Mouse (Mus musculus): ENCODE data around the gene 1700029J07Rik. TPM values are rescaled to one million over a fixed set of nuclear protein-coding genes. Genes with fewer than 3 reads are reported as not detected.

Gene 1700029J07Rik
- polyA plus RNA-seq, 1 experiment, result not detected

DNA sequence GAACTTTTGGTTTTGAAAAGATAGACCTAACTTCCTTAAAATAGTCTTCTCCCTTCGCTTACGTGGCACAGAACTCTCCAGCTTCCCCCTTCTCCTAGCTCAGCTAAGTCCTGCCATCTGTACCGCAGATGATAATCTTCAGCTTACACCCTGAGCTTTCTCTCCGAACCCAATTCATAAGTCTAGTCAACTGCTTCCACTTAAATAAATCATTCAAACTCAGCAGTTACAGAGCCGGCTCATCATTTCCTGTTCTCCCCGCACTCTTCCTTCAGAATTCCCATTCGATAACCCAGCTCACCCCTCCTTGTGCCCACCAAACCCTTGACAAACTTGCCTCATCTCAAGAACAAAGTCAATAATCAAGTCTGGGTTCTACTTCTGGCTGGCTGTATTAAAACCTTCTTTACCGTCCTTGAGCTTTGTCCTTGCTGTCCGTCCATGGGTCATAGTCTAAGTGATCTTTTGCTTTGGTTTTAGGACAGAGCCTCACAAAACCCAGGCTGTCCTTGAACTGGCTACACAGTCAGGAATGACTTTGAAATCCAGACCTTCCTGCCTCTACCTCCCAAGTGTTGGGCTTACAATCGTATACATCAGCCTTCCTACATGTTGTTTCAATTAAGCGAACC is 901 bp upstream of the 1700029J07Rik start:
- 0 out of 2 replicates have a peak overlapping the region, but pooled peaks have one; percentile 47 for H3K27ac ChIP-seq (ENCODE audit: insufficient read depth, low read depth, low read length)
- no peaks in the 10 kb centered on the region for H3K4me1 ChIP-seq (ENCODE audit: control insufficient read depth, insufficient read depth, low read length)
- WGBS, result 54% methylated on average over 11 of the region's 11 CpGs
- TF ChIP-seq CTCF (IDR thresholded peaks at IDR 0.05; ENCODE audit: insufficient read depth, low read depth, low read length) (no peak), POLR2A (IDR thresholded peaks at IDR 0.05; ENCODE audit: insufficient read depth, low read depth, low read length) (no peak)
- H3K4me3 ChIP-seq (ENCODE audit: insufficient read depth, low read depth, low read length), result peak overlapping the region; percentile 69

DNA sequence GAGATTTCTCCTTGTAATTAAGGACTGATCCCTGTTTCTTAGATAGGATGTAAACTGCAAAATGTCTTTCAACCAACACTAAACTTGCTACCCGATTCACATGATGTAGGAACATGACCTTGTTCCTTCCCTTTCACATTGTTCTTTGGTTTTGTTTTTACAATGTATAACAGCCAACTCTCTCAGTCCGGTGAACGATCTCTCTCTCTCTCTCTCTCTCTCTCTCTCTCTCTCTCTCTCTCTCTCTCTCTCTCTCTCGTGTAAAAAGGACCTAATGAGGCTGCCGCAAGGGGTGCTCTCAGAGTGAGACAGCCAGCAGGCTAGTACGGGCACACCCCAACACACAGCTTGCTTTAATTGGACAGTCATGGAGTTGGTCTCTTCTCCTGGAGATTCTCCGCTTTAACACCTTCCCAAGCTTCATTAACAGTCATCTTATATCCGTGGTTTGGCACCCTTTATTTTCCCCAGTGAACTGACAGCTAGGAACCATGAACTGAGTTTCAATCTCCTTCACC is 1.0 kb downstream of the 1700029J07Rik start:
- 44% methylated on average over 8 of the region's 8 CpGs for WGBS
- TF ChIP-seq POLR2A (IDR thresholded peaks at IDR 0.05; ENCODE audit: insufficient read depth, low read depth, low read length), result no peak
- TF ChIP-seq CTCF (IDR thresholded peaks at IDR 0.05; ENCODE audit: insufficient read depth, low read depth, low read length), result no peak
- H3K4me3 ChIP-seq (ENCODE audit: insufficient read depth, low read depth, low read length), result no peak overlapping the region
- no peak overlapping the region for H3K27ac ChIP-seq (ENCODE audit: insufficient read depth, low read depth, low read length)
- no peaks in the 10 kb centered on the region for H3K4me1 ChIP-seq (ENCODE audit: control insufficient read depth, insufficient read depth, low read length)

DNA sequence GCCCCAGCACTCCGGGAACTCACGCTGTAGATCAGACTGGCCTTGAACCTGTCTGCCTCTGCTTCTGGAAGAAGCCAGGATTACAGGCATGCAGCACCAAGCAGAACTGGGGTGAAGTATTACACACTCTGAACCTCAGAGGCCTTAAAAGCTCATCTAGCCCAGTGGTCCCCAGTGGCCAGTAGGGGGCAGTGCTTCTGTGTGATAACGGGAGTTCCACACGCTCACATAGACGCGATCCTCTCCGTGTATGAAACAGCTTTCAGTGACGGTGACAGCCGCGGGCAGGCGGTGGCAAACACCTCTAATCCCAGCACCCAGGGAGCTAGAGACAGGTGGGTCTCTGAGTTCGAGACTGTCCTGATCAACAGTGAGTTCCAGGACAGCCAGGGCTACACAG is 4.2 kb downstream of the 1700029J07Rik start:
- 97% methylated on average over 12 of the region's 12 CpGs for WGBS
- Histone ChIP-seq H3K4me1 (ENCODE audit: control insufficient read depth, insufficient read depth, low read length) (no peaks in the 10 kb centered on the region), H3K4me3 (ENCODE audit: insufficient read depth, low read depth, low read length) (no peak overlapping the region), H3K27ac (ENCODE audit: insufficient read depth, low read depth, low read length) (no peak overlapping the region)
- TF ChIP-seq CTCF (IDR thresholded peaks at IDR 0.05; ENCODE audit: insufficient read depth, low read depth, low read length) (no peak), POLR2A (IDR thresholded peaks at IDR 0.05; ENCODE audit: insufficient read depth, low read depth, low read length) (no peak)

DNA sequence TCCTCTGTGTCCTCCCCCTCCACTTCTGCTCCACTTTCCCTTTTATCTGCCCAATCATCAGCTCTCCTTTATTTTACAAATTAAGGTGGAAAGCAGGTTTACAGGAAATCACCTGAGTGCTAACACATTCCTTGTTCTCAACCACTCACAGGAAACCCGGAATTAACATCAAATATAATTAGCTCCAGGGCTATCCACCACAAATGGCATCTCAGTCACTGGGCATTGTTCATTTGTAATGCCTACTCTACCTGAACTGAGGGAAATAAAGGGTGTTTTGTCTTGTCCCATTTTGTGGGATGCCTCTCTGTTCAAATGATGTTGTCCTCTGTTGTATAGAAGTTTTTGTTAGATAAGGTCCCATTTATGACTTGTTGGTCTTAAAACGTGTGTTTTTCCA is 24.4 kb downstream of the 1700029J07Rik start:
- 35% methylated on average over 2 of the region's 2 CpGs for WGBS
- TF ChIP-seq CTCF (IDR thresholded peaks at IDR 0.05; ENCODE audit: insufficient read depth, low read depth, low read length) (no peak), POLR2A (IDR thresholded peaks at IDR 0.05; ENCODE audit: insufficient read depth, low read depth, low read length) (no peak)
- Histone ChIP-seq H3K4me1 (ENCODE audit: control insufficient read depth, insufficient read depth, low read length) (no peaks in the 10 kb centered on the region), H3K27ac (ENCODE audit: insufficient read depth, low read depth, low read length) (no peak overlapping the region), H3K4me3 (ENCODE audit: insufficient read depth, low read depth, low read length) (no peak overlapping the region)

DNA sequence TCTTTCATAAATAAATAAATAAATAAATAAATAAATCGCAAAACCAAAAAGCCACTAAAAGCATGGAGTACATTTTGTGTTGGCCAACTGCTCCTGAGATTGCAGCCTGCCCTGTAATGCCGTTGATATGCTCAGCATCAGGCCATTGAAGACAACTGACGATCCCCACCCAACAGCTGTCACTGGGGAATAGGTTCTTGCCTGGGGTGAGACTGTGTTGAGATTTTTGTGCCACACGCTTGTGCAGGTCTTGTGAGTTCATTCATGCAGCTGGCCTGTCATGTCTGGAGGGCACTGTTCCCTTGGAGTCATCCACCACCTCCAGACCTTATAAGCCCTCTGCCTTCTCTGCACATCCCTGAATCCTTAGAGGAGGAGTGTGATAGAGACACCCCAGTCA is 28.8 kb downstream of the 1700029J07Rik start:
- 94% methylated on average over 4 of the region's 4 CpGs for WGBS
- Histone ChIP-seq H3K27ac (ENCODE audit: insufficient read depth, low read depth, low read length) (no peak overlapping the region), H3K4me1 (ENCODE audit: control insufficient read depth, insufficient read depth, low read length) (no peaks in the 10 kb centered on the region), H3K4me3 (ENCODE audit: insufficient read depth, low read depth, low read length) (no peak overlapping the region)
- TF ChIP-seq POLR2A (IDR thresholded peaks at IDR 0.05; ENCODE audit: insufficient read depth, low read depth, low read length) (no peak), CTCF (IDR thresholded peaks at IDR 0.05; ENCODE audit: insufficient read depth, low read depth, low read length) (no peak)

DNA sequence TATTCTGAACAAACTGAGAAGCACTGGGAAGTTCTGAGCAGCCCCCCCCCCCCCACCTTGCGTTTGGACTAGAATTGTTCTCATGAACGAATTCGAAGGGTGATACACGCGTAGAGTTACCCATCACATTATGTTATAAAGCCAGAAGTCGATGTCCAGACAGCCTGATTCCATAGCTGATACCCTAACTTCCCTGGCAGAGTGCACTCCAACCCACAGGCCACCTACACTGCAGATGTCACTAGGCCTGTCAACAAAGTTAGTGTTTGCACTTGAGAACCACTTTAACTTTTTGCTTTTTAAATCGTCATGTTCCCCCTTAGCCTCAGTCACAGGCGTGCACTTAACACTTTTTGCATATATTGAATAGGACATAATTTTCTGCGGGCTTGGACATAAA is 38.1 kb downstream of the 1700029J07Rik start:
- no peak overlapping the region for H3K4me3 ChIP-seq (ENCODE audit: insufficient read depth, low read depth, low read length)
- H3K4me1 ChIP-seq (ENCODE audit: control insufficient read depth, insufficient read depth, low read length), result no peaks in the 10 kb centered on the region
- TF ChIP-seq CTCF (IDR thresholded peaks at IDR 0.05; ENCODE audit: insufficient read depth, low read depth, low read length) (no peak), POLR2A (IDR thresholded peaks at IDR 0.05; ENCODE audit: insufficient read depth, low read depth, low read length) (no peak)
- no peak overlapping the region for H3K27ac ChIP-seq (ENCODE audit: insufficient read depth, low read depth, low read length)
- WGBS, result 92% methylated on average over 9 of the region's 9 CpGs

DNA sequence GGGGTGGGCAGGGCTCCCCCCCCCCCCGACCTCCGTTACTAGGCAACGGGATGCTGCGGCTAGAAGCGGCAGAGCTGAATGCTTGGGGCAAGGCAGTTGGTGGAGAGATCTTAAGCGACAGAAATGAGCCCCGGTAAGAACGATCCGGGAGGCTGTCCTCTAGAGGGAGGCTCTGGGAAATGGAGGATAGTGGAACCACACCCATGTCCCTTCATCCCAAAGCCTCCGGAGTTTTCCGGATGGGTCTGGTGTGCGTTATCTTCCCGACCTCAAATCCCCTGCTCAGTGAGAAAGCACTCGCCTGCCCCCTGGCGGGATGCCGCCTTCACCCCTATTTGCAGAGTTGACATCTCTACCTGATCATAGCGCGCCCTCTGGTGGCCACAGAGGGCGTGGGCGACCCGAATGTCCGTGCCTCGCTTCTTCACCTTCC is 40.5 kb downstream of the 1700029J07Rik start, which contains the start of gene Ccdc110:
Ccdc110 (plus strand) TSS at position 38 of the 433 bp plus-strand sequence.
- 3% methylated on average over 23 of the region's 23 CpGs for WGBS
- Histone ChIP-seq H3K4me3 (ENCODE audit: insufficient read depth, low read depth, low read length) (peak within 1 kb of the TSS; percentile 41), H3K4me1 (ENCODE audit: control insufficient read depth, insufficient read depth, low read length) (no peaks in the 10 kb centered on the region), H3K27ac (ENCODE audit: insufficient read depth, low read depth, low read length) (no peak within 1 kb of the TSS)
- TF ChIP-seq POLR2A (IDR thresholded peaks at IDR 0.05; ENCODE audit: insufficient read depth, low read depth, low read length) (no peak), CTCF (IDR thresholded peaks at IDR 0.05; ENCODE audit: insufficient read depth, low read depth, low read length) (peak; percentile 100)

DNA sequence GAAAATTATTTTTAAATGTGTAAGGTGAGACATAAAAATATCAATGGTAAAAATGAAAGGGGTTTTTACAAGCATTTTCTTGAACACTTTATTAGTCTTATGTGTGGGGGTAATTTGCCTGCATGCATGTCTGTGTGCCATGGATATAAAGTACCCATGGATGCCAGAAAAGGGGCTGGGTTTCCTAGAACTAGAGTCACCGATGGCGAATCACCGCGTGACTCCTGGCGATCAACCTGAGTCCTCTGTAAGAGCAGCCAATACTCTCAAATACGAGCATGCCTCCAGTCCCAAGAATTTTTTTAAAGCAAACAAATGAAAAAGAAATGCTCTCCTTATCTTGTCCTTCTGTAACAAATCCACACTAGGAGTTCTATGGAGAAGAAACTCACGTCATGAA is 52.9 kb downstream of the 1700029J07Rik start:
- WGBS, result 96% methylated on average over 7 of the region's 7 CpGs
- no peak for TF ChIP-seq POLR2A (IDR thresholded peaks at IDR 0.05; ENCODE audit: insufficient read depth, low read depth, low read length)
- no peak overlapping the region for H3K4me3 ChIP-seq (ENCODE audit: insufficient read depth, low read depth, low read length)
- H3K4me1 ChIP-seq (ENCODE audit: control insufficient read depth, insufficient read depth, low read length), result 0 out of 2 replicates have a peak, but pooled peaks cover 8% of the 10 kb centered on the region
- H3K27ac ChIP-seq (ENCODE audit: insufficient read depth, low read depth, low read length), result no peak overlapping the region

DNA sequence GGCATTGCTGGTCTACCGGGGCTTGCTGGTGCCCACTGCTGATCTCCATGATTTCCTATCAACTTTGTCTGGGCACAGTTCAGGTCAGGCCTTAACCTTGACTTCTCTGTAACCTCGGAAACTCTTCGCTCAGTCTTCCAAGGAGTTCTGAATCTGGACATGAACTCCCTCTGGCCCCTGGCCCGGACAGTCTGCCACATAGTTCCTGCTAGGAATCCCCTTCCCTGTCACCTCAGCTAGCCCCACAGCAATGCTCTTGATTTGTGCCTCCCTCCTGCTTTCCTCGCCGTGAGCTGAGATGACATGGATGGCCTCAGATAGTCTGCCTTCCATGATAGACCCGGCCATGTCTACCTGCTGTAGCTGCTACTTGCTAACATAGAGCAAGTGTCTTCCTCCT is 54.7 kb downstream of the 1700029J07Rik start:
- 94% methylated on average over 7 of the region's 7 CpGs for WGBS
- 0 out of 2 replicates have a peak, but pooled peaks cover 8% of the 10 kb centered on the region for H3K4me1 ChIP-seq (ENCODE audit: control insufficient read depth, insufficient read depth, low read length)
- TF ChIP-seq POLR2A (IDR thresholded peaks at IDR 0.05; ENCODE audit: insufficient read depth, low read depth, low read length), result no peak
- no peak for TF ChIP-seq CTCF (IDR thresholded peaks at IDR 0.05; ENCODE audit: insufficient read depth, low read depth, low read length)
- H3K27ac ChIP-seq (ENCODE audit: insufficient read depth, low read depth, low read length), result no peak overlapping the region
- H3K4me3 ChIP-seq (ENCODE audit: insufficient read depth, low read depth, low read length), result no peak overlapping the region

Measured in olfactory bulb, adult 2 months (tissue).